Mouse (Mus musculus) limb, embryonic 12.5 days (tissue): ENCODE measurements at regions not wholly inside any gene's neighbourhood (a gene's known extent, or its start where the extent isn't known, plus 50 kb on each side); places are given as distances from the start of the nearest gene placed in this dataset.

Experiments used
- ATAC-seq: fragments of 200-750 bp; cut with Nextera tagmentation; 2 replicates; pipeline ENCODE4 v1.8.0; 2017; ENCODE audit warnings: low read depth, moderate TSS enrichment; ENCODE audit not compliant: insufficient number of reproducible peaks, insufficient read depth, low FRiP score, low TSS enrichment
- H3K27ac ChIP-seq: fragments of 300-500 bp; sonication (generic); 2 replicates; pipeline ENCODE4 v1.5.1; 2016; ENCODE audit warnings: mild to moderate bottlenecking, moderate library complexity
- H3K27me3 ChIP-seq: fragments of 300-500 bp; sonication (generic); 2 replicates; pipeline ENCODE4 v1.6.1; 2016; ENCODE audit warnings: mild to moderate bottlenecking, moderate library complexity
- H3K36me3 ChIP-seq: fragments of 300-500 bp; sonication (generic); 2 replicates; pipeline ENCODE4 v1.6.1; 2016; ENCODE audit warnings: mild to moderate bottlenecking, moderate library complexity
- H3K4me1 ChIP-seq: fragments of 300-500 bp; sonication (generic); replicated peaks from 2 replicates; pipeline ENCODE4 v1.6.1; 2016
- H3K4me2 ChIP-seq: fragments of 300-500 bp; sonication (generic); 2 replicates; pipeline ENCODE4 v1.6.1; 2016; ENCODE audit warnings: mild to moderate bottlenecking, moderate library complexity
- H3K4me3 ChIP-seq: fragments of 300-500 bp; sonication (generic); replicated peaks from 2 replicates; pipeline ENCODE4 v1.5.1; 2016; ENCODE audit warnings: mild to moderate bottlenecking
- H3K9ac ChIP-seq: fragments of 300-500 bp; sonication (generic); replicated peaks from 2 replicates; pipeline ENCODE4 v1.6.1; 2016; ENCODE audit warnings: mild to moderate bottlenecking, moderate library complexity
- H3K9me3 ChIP-seq: fragments of 300-500 bp; sonication (generic); 2 replicates; pipeline ENCODE4 v1.6.1; 2016; ENCODE audit warnings: mild to moderate bottlenecking, moderate library complexity
- WGBS: fragments of 180-500 bp; shearing (Covaris S2); methylation state at CpG from one replicate; pipeline ENCODE4 v1.1.7; 2016; 5-methylcytosine and 5-hydroxymethylcytosine counted together

- Histone ChIP-seq H3K4me1 (0 out of 2 replicates have a peak, but pooled peaks cover 4% of the 10 kb centered on the region), H3K36me3 (no peaks in the 10 kb centered on the region), H3K9ac (no peak overlapping the region), H3K4me2 (no peak overlapping the region), H3K27me3 (peaks cover 2% of the 10 kb centered on the region; the same call in 1 of the 2 replicates), H3K27ac (no peak overlapping the region), H3K9me3 (no peaks in the 10 kb centered on the region), H3K4me3 (no peak overlapping the region)
- no peak for ATAC-seq
- WGBS, result 70% methylated on average over 11 of the region's 11 CpGs
These were observed 179.2 kb downstream of the Ackr3 start for GRCm38 (mm10) chr1:90382941-90383470.

DNA sequence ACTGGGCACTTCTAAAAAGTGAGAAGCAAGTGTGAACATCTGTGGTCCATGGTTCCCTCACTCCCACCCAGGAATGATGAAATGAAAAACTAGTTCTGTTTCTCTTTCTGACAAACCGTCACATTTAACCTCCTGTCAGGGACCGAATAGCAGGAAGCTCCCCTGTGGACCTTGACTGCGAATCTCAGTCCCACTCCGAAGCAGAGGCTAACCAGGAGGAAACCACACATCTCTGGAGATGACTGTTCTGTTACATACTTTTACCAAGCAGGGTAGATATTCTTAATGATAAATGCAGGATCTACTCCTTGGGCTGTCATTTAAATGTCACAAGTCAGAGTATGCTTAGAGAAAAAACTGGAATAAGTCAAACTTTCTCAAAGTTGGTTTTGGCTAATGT, 181.2 kb downstream of the Ackr3 start:
- WGBS, result 75% methylated on average over 4 of the region's 4 CpGs
- ATAC-seq, result no peak
- Histone ChIP-seq H3K9me3 (no peaks in the 10 kb centered on the region), H3K4me1 (no peaks in the 10 kb centered on the region), H3K4me3 (no peak overlapping the region), H3K27me3 (peaks cover 2% of the 10 kb centered on the region; the same call in 1 of the 2 replicates), H3K27ac (no peak overlapping the region), H3K9ac (no peak overlapping the region), H3K4me2 (no peak overlapping the region), H3K36me3 (no peaks in the 10 kb centered on the region)

DNA sequence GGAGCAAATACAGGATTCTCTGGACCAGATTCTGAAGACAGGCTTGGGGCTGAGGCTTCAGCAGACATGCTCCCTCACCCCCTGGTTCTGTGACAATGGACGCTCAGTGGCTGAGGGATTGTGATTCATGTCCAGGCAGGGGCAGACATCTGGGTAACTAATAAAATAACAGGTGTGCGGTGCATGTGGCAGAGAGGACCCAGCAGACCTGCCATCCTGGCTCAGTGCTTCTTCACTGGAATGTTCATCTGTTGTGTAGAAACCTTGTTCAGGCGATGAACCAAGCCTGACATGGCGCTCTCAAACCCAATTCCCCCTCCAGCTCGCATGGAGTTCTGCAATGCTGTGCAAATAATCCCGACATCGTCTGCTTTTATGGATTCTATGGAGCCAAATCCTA, 183.0 kb downstream of the Ackr3 start:
- Histone ChIP-seq H3K4me1 (no peaks in the 10 kb centered on the region; the same call in 1 of the 2 replicates), H3K36me3 (no peaks in the 10 kb centered on the region), H3K4me3 (no peak overlapping the region), H3K4me2 (no peak overlapping the region), H3K27me3 (peaks cover 2% of the 10 kb centered on the region; the same call in 1 of the 2 replicates), H3K9me3 (no peaks in the 10 kb centered on the region), H3K27ac (no peak overlapping the region), H3K9ac (no peak overlapping the region)
- ATAC-seq, result no peak
- 51% methylated on average over 7 of the region's 7 CpGs for WGBS

- H3K4me2 ChIP-seq, result no peak overlapping the region
- no peak overlapping the region for H3K4me3 ChIP-seq
- H3K9me3 ChIP-seq, result no peaks in the 10 kb centered on the region
- peaks cover 5% of the 10 kb centered on the region for H3K4me1 ChIP-seq
- WGBS, result 85% methylated on average over 7 of the region's 7 CpGs
- H3K9ac ChIP-seq, result no peak overlapping the region
- no peak for ATAC-seq
- H3K27me3 ChIP-seq, result peaks cover 12% of the 10 kb centered on the region
- no peaks in the 10 kb centered on the region for H3K36me3 ChIP-seq
- H3K27ac ChIP-seq, result no peak overlapping the region
These were observed 186.6 kb downstream of the Ackr3 start for GRCm38 (mm10) chr1:90390422-90390821.

GRCm38 (mm10) chr1:90393861-90394260, 190.1 kb downstream of the Ackr3 start:
- H3K4me2 ChIP-seq, result no peak overlapping the region
- 64% methylated on average over 5 of the region's 5 CpGs for WGBS
- no peak overlapping the region for H3K4me3 ChIP-seq
- H3K4me1 ChIP-seq, result peaks cover 30% of the 10 kb centered on the region
- peaks cover 9% of the 10 kb centered on the region for H3K27me3 ChIP-seq
- no peak for ATAC-seq
- H3K36me3 ChIP-seq, result no peaks in the 10 kb centered on the region
- H3K9me3 ChIP-seq, result no peaks in the 10 kb centered on the region
- no peak overlapping the region for H3K27ac ChIP-seq
- no peak overlapping the region for H3K9ac ChIP-seq

- H3K27ac ChIP-seq, result no peak overlapping the region
- no peak overlapping the region for H3K4me3 ChIP-seq
- peaks cover 30% of the 10 kb centered on the region for H3K4me1 ChIP-seq
- H3K9me3 ChIP-seq, result no peaks in the 10 kb centered on the region
- H3K27me3 ChIP-seq, result peaks cover 15% of the 10 kb centered on the region
- no peak overlapping the region for H3K9ac ChIP-seq
- WGBS, result 92% methylated on average over 5 of the region's 5 CpGs
- no peaks in the 10 kb centered on the region for H3K36me3 ChIP-seq
- ATAC-seq, result no peak
- no peak overlapping the region for H3K4me2 ChIP-seq
These were observed 191.7 kb downstream of the Ackr3 start for GRCm38 (mm10) chr1:90395331-90396016.

DNA sequence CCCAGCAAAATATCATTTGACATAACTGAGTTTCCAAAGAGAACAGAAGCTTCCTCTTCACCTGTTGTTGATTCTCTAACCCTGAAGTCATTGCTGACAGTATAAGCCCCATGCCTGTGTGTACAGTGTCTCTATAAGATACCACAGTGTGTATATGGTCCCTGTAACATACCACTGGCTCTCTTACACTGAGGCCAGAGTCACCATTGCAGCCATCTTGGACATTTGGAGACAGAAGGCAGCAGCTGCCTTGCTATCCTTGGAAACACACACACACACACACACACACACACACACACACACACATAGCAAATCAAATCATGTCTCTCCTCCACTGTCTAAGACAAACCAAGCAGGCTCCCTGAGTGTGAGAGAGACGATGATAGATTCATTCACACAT, 192.9 kb downstream of the Ackr3 start:
- peak; percentile 60; the same call in 1 of the 2 replicates for ATAC-seq
- Histone ChIP-seq H3K27ac (peak overlapping the region; percentile 77; the same call in 1 of the 2 replicates), H3K9ac (no peak overlapping the region), H3K36me3 (no peaks in the 10 kb centered on the region), H3K4me2 (peak overlapping the region; percentile 13; the same call in 1 of the 2 replicates), H3K27me3 (peaks cover 15% of the 10 kb centered on the region), H3K9me3 (no peaks in the 10 kb centered on the region), H3K4me1 (peaks cover 30% of the 10 kb centered on the region), H3K4me3 (no peak overlapping the region)
- 52% methylated on average over 1 of the region's 1 CpGs for WGBS

DNA sequence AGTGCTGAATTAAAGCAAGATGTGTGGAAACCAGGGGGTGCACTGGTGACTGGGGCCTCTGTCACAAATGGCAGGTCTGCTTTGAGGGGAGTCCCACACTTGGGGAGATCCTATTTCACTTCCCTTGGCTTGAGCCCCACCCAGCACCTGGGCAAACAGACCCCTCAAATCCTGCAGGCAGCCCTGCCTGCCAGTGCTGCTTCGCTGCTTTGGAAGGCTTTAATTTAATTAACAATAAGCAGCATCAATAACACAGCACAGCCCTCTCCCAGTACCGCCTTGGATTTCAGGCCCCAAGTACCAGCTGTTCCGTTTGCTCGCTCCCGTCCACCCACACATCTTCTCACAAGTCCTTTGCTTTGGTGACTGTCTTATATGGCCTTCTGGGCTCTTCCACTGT, 193.6 kb downstream of the Ackr3 start:
- H3K27me3 ChIP-seq, result peaks cover 15% of the 10 kb centered on the region
- ATAC-seq, result peak; percentile 70; the same call in 1 of the 2 replicates
- peak overlapping the region; percentile 77 for H3K27ac ChIP-seq
- no peak overlapping the region for H3K4me2 ChIP-seq
- H3K4me3 ChIP-seq, result no peak overlapping the region
- no peak overlapping the region for H3K9ac ChIP-seq
- peaks cover 30% of the 10 kb centered on the region for H3K4me1 ChIP-seq
- WGBS, result 22% methylated on average over 5 of the region's 5 CpGs
- no peaks in the 10 kb centered on the region for H3K9me3 ChIP-seq
- no peaks in the 10 kb centered on the region for H3K36me3 ChIP-seq

GRCm38 (mm10) chr1:90398396-90398975, 194.7 kb downstream of the Ackr3 start:
- Histone ChIP-seq H3K36me3 (no peaks in the 10 kb centered on the region), H3K9ac (no peak overlapping the region), H3K4me3 (no peak overlapping the region), H3K27ac (no peak overlapping the region), H3K27me3 (peaks cover 15% of the 10 kb centered on the region), H3K4me1 (peaks cover 36% of the 10 kb centered on the region), H3K9me3 (no peaks in the 10 kb centered on the region), H3K4me2 (no peak overlapping the region)
- ATAC-seq, result no peak
- WGBS, result 85% methylated on average over 15 of the region's 15 CpGs

- 78% methylated on average over 6 of the region's 6 CpGs for WGBS
- Histone ChIP-seq H3K4me1 (peaks cover 29% of the 10 kb centered on the region), H3K4me3 (no peak overlapping the region)
These were observed 199.3 kb downstream of the Ackr3 start for GRCm38 (mm10) chr1:90403057-90403456.

DNA sequence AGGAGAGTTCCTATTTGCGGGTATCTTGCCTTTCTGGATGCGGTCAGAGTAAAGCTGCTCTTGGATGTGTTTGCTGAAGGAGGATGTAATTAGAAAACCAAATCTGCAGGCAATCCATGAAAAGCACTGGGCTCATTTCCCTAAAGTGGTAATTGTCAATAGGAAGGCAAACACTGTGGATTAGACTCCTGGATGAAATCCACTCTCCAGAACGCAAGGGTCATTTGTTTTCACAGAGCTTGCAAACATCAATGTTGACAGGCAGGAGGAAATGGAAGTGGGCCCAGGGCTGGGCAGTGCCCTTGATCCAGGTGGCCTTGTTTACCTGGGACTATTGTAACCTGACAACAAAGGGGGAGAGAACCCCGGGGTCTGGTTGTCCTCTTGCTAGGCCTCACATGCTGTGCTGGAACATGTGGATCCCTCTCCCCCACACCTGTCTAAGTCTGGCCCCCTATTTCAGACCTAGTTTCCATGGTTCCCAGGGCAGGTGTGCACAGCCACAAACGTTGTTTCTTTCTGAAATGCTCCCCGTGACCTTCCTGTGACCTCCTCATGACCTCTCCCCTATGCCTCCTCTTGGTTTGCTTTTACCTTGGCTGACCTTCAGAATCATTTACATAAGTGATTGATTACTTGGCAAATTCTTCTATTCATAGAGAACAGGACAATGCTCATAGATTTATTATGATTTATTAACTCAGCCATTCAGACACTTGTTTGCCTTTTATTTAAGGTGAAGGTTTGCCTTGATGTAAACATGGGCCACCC, 197.9 kb upstream of the Cops8 start:
- Histone ChIP-seq H3K36me3 (no peaks in the 10 kb centered on the region), H3K9me3 (no peaks in the 10 kb centered on the region), H3K4me3 (no peak overlapping the region), H3K27ac (no peak overlapping the region), H3K27me3 (no peaks in the 10 kb centered on the region; the same call in 1 of the 2 replicates), H3K4me2 (no peak overlapping the region), H3K9ac (no peak overlapping the region), H3K4me1 (peaks cover 24% of the 10 kb centered on the region)
- no peak for ATAC-seq
- WGBS, result 52% methylated on average over 6 of the region's 6 CpGs

More at GRCm38 (mm10) chr1:90403057-90403456, 199.3 kb downstream of the Ackr3 start:
- no peak overlapping the region for H3K27ac ChIP-seq
- H3K9me3 ChIP-seq, result no peaks in the 10 kb centered on the region
- H3K9ac ChIP-seq, result no peak overlapping the region
- no peak overlapping the region for H3K4me2 ChIP-seq
- peaks cover 6% of the 10 kb centered on the region for H3K27me3 ChIP-seq
- no peaks in the 10 kb centered on the region for H3K36me3 ChIP-seq
- no peak for ATAC-seq
